Mouse (Mus musculus) myocyte (in vitro differentiated cells): ENCODE measurements around the gene Tenm2. TPM values are rescaled to one million over a fixed set of nuclear protein-coding genes. Genes with fewer than 3 reads are reported as not detected.

Source experiments
- H3K27me3 ChIP-seq: one replicate; pipeline ENCODE4 v1.6.1; 2011; ENCODE audit not compliant: control insufficient read depth, insufficient read depth, insufficient read length
- H3K36me3 ChIP-seq: one replicate; pipeline ENCODE4 v1.6.1; 2011; ENCODE audit not compliant: control insufficient read depth, insufficient read depth
- H3K4me2 ChIP-seq: one replicate; pipeline ENCODE4 v1.6.1; 2011; ENCODE audit warnings: low read depth, control low read depth
- H3K4me3 ChIP-seq: one replicate; pipeline ENCODE4 v1.5.1; 2011; ENCODE audit warnings: mild to moderate bottlenecking, control low read depth, moderate library complexity
- H3K79me2 ChIP-seq: one replicate; pipeline ENCODE4 v1.6.1; 2011; ENCODE audit not compliant: control insufficient read depth, insufficient read depth
- H3ac ChIP-seq: one replicate; pipeline ENCODE4 v1.6.1; 2011; ENCODE audit not compliant: control insufficient read depth, insufficient read length
- CEBPB ChIP-seq: IDR thresholded peaks from 2 replicates; pipeline ENCODE4 v1.6.1; 2011; ENCODE audit warnings: mild to moderate bottlenecking, moderate library complexity; ENCODE audit not compliant: poor library complexity, insufficient read depth, severe bottlenecking
- E2F4 ChIP-seq: IDR thresholded peaks from one replicate; pipeline ENCODE4 v1.6.1; 2011; ENCODE audit warnings: mild to moderate bottlenecking, control low read depth, moderate library complexity; ENCODE audit not compliant: insufficient read depth
- MAX ChIP-seq: IDR thresholded peaks from one replicate; pipeline ENCODE4 v1.6.1; 2011; ENCODE audit warnings: low read depth, mild to moderate bottlenecking, control low read depth
- MYOD1 ChIP-seq, 3 experiments: IDR thresholded peaks; one replicate each; pipeline ENCODE4 v1.6.1; 2011; ENCODE audit warnings: control low read depth in 2 of 3, low read depth in 2 of 3, mild to moderate bottlenecking in 2 of 3, moderate library complexity in 1 of 3; ENCODE audit not compliant: insufficient read length in 2 of 3, control insufficient read depth in 1 of 3
- MYOG ChIP-seq, 3 experiments: IDR thresholded peaks; one replicate each; pipeline ENCODE4 v1.6.1; 2011; ENCODE audit warnings: control low read depth in 2 of 3, low read depth in 2 of 3, mild to moderate bottlenecking in 2 of 3; ENCODE audit not compliant: insufficient read length in 2 of 3, control insufficient read depth in 1 of 3, insufficient read depth in 1 of 3
- POLR2A ChIP-seq: IDR thresholded peaks from one replicate; pipeline ENCODE4 v1.6.1; 2011; ENCODE audit warnings: low read depth, mild to moderate bottlenecking, control low read depth, moderate library complexity; ENCODE audit not compliant: insufficient read length
- POLR2AphosphoS2 ChIP-seq: IDR thresholded peaks from one replicate; pipeline ENCODE4 v1.6.1; 2011; ENCODE audit warnings: low read depth, control low read depth; ENCODE audit not compliant: insufficient read length
- REST ChIP-seq: IDR thresholded peaks from one replicate; pipeline ENCODE4 v1.6.1; 2011; ENCODE audit warnings: mild to moderate bottlenecking, control low read depth, moderate library complexity; ENCODE audit not compliant: insufficient read depth, insufficient read length
- SRF ChIP-seq: IDR thresholded peaks from one replicate; pipeline ENCODE4 v1.6.1; 2011; ENCODE audit warnings: low read depth; ENCODE audit not compliant: control insufficient read depth, insufficient read length
- TCF12 ChIP-seq: IDR thresholded peaks from one replicate; pipeline ENCODE4 v1.6.1; 2011; ENCODE audit warnings: mild to moderate bottlenecking, control low read depth; ENCODE audit not compliant: poor library complexity, insufficient read depth, severe bottlenecking
- TCF3 ChIP-seq: IDR thresholded peaks from one replicate; pipeline ENCODE4 v1.6.1; 2011; ENCODE audit warnings: low read depth, control low read depth; ENCODE audit not compliant: insufficient read length
- USF1 ChIP-seq: IDR thresholded peaks from one replicate; pipeline ENCODE4 v1.6.1; 2011; ENCODE audit warnings: low read depth, mild to moderate bottlenecking, control low read depth, moderate library complexity
- polyA plus RNA-seq: library from polyadenylated mRNA; unstranded; fragments of >200 nt; fragmentation: generic; extraction: Trizol; gene quantifications from one replicate; pipeline ENCODE4 v1.2.1, GENCODE M21; 2012; ENCODE audit warnings: missing spikeins

The Tenm2 gene
- polyA plus RNA-seq, 1 experiment: 0.28 TPM

GRCm38 (mm10) chr11:37222056-37222455, 13.7 kb downstream of the Tenm2 start:
- Histone ChIP-seq H3ac (no peak overlapping the region), H3K36me3 (no peaks in the 10 kb centered on the region)
- TF ChIP-seq CEBPB (no peak), SRF (no peak), TCF3 (no peak), POLR2AphosphoS2 (no peak), MAX (no peak), MYOD1 (IDR thresholded peaks at IDR 0.05; ENCODE audit: control insufficient read depth in 1 of 3, insufficient read length in 2 of 3, low read depth in 2 of 3) (no peak)

GRCm38 (mm10) chr11:37220921-37221320, 14.8 kb downstream of the Tenm2 start:
- TF ChIP-seq USF1 (no peak), MAX (no peak), POLR2AphosphoS2 (no peak), MYOD1 (IDR thresholded peaks at IDR 0.05; ENCODE audit: control insufficient read depth in 1 of 3, insufficient read length in 2 of 3, low read depth in 2 of 3) (no peak), TCF12 (no peak), POLR2A (no peak), REST (no peak), SRF (no peak), TCF3 (no peak), MYOG (IDR thresholded peaks at IDR 0.05; ENCODE audit: control insufficient read depth in 1 of 3, insufficient read depth in 1 of 3, insufficient read length in 2 of 3, low read depth in 2 of 3) (no peak), E2F4 (no peak), CEBPB (no peak)
- Histone ChIP-seq H3K4me3 (no peak overlapping the region), H3ac (no peak overlapping the region), H3K36me3 (no peaks in the 10 kb centered on the region), H3K4me2 (no peak overlapping the region), H3K27me3 (no peaks in the 10 kb centered on the region), H3K79me2 (no peaks in the 10 kb centered on the region)

More at GRCm38 (mm10) chr11:37222056-37222455, 13.7 kb downstream of the Tenm2 start:
- Histone ChIP-seq H3K79me2 (no peaks in the 10 kb centered on the region), H3K4me2 (no peak overlapping the region), H3K27me3 (no peaks in the 10 kb centered on the region), H3K4me3 (no peak overlapping the region)

- H3K79me2 ChIP-seq: no peaks in the 10 kb centered on the region
- H3K4me2 ChIP-seq: no peak overlapping the region
- no peak overlapping the region for H3K4me3 ChIP-seq
- no peak overlapping the region for H3ac ChIP-seq
- TF ChIP-seq SRF (no peak), REST (no peak), USF1 (no peak), CEBPB (no peak), MAX (no peak), TCF12 (no peak), MYOD1 (IDR thresholded peaks at IDR 0.05; ENCODE audit: control insufficient read depth in 1 of 3, insufficient read length in 2 of 3, low read depth in 2 of 3) (no peak), POLR2AphosphoS2 (no peak), POLR2A (no peak), TCF3 (no peak), E2F4 (no peak), MYOG (IDR thresholded peaks at IDR 0.05; ENCODE audit: control insufficient read depth in 1 of 3, insufficient read depth in 1 of 3, insufficient read length in 2 of 3, low read depth in 2 of 3) (no peak)
- no peaks in the 10 kb centered on the region for H3K36me3 ChIP-seq
- H3K27me3 ChIP-seq: no peaks in the 10 kb centered on the region
These were observed 49.6 kb downstream of the Tenm2 start for GRCm38 (mm10) chr11:37186132-37186531.

- Histone ChIP-seq H3ac (no peak overlapping the region), H3K79me2 (no peaks in the 10 kb centered on the region), H3K4me3 (no peak overlapping the region), H3K4me2 (no peak overlapping the region), H3K27me3 (no peaks in the 10 kb centered on the region), H3K36me3 (no peaks in the 10 kb centered on the region)
- no peak for TF ChIP-seq MYOD1 (IDR thresholded peaks at IDR 0.05; ENCODE audit: control insufficient read depth in 1 of 3, insufficient read length in 2 of 3, low read depth in 2 of 3)
- no peak for TF ChIP-seq SRF
- no peak for TF ChIP-seq CEBPB
- no peak for TF ChIP-seq TCF12
- TF ChIP-seq MYOG (IDR thresholded peaks at IDR 0.05; ENCODE audit: control insufficient read depth in 1 of 3, insufficient read depth in 1 of 3, insufficient read length in 2 of 3, low read depth in 2 of 3): no peak
- TF ChIP-seq POLR2AphosphoS2: no peak
These were observed 58.3 kb downstream of the Tenm2 start for GRCm38 (mm10) chr11:37177426-37177825.

- no peaks in the 10 kb centered on the region for H3K79me2 ChIP-seq
- TF ChIP-seq SRF: no peak
- no peak for TF ChIP-seq TCF12
- TF ChIP-seq POLR2AphosphoS2: no peak
- TF ChIP-seq POLR2A: no peak
- no peak for TF ChIP-seq USF1
- TF ChIP-seq MYOD1 (IDR thresholded peaks at IDR 0.05; ENCODE audit: control insufficient read depth in 1 of 3, insufficient read length in 2 of 3, low read depth in 2 of 3): no peak
- TF ChIP-seq MAX: no peak
- no peak for TF ChIP-seq CEBPB
- TF ChIP-seq MYOG (IDR thresholded peaks at IDR 0.05; ENCODE audit: control insufficient read depth in 1 of 3, insufficient read depth in 1 of 3, insufficient read length in 2 of 3, low read depth in 2 of 3): no peak
- no peak for TF ChIP-seq REST
- no peak for TF ChIP-seq E2F4
- no peak for TF ChIP-seq TCF3
- H3K36me3 ChIP-seq: no peaks in the 10 kb centered on the region
- no peak overlapping the region for H3K4me3 ChIP-seq
- no peaks in the 10 kb centered on the region for H3K27me3 ChIP-seq
- H3K4me2 ChIP-seq: no peak overlapping the region
- no peak overlapping the region for H3ac ChIP-seq
These were observed 81.6 kb downstream of the Tenm2 start for GRCm38 (mm10) chr11:37153933-37154880.
